In the genomic region with DNA sequence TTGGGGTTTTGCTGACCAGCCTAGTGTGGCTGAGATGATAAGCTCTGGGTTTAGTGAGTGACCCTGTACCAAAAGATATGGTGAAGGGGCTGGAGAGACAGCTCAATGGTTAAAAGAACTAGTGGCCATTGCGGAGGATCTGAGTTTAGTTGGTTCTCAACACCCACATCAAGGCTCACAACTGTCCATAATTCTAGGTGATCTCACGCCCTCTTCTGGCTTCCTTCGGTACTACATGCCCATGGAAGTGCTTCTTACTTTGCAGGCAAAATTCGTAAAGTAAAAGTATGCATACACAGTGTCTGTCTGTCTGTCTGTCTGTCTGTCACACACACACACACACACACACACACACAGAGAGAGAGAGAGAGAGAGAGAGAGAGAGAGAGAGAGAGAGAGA, we compare ENCODE assay signal across 10 mouse cellular contexts. TPM values are rescaled to one million over a fixed set of nuclear protein-coding genes. Genes with fewer than 3 reads are reported as not detected.
DNase-seq lines count a peak whose midpoint lies in the region; ATAC-seq and TF ChIP-seq lines count a peak whose summit lies in the region.
"Had no signal": no experiment of that assay in that cellular context is flagged by ENCODE, and none has a peak within 500 bp of the region (broad histone marks: within the 10 kb centered on the region; RNA-seq: fewer than 3 reads in every experiment).

No protein-coding gene starts in this region.

- no peak overlapping the region for H3K27ac ChIP-seq in intestine, postnatal 0 days (ENCODE audit: low read depth, low read length)
- H3K27ac ChIP-seq in intestine, embryonic 15.5 days = no peak overlapping the region
- no peak overlapping the region for H3K27ac ChIP-seq in midbrain, postnatal 0 days (ENCODE audit: low read depth, low read length)
- H3K27ac ChIP-seq: embryonic facial prominence, embryonic 13.5 days had no signal

- peak; percentile 77 for TF ChIP-seq CTCF in intestine, postnatal 0 days (IDR thresholded peaks at IDR 0.05; ENCODE audit: low read depth)
- peak; percentile 67 for TF ChIP-seq CTCF in midbrain, postnatal 0 days (IDR thresholded peaks at IDR 0.05)

- no peaks in the 10 kb centered on the region; the same call in 1 of the 2 replicates for H3K36me3 ChIP-seq in intestine, postnatal 0 days (ENCODE audit: control insufficient read depth, insufficient read depth)
- H3K36me3 ChIP-seq in intestine, embryonic 15.5 days = no peaks in the 10 kb centered on the region
- no peaks in the 10 kb centered on the region for H3K36me3 ChIP-seq in midbrain, postnatal 0 days (ENCODE audit: insufficient read depth, low read length)
- H3K36me3 ChIP-seq: embryonic facial prominence, embryonic 13.5 days had no signal

- H3K4me2 ChIP-seq in intestine, postnatal 0 days (replicated peaks; ENCODE audit: low read depth) = no peak overlapping the region
- no peak overlapping the region for H3K4me2 ChIP-seq in intestine, embryonic 15.5 days (replicated peaks)
- no peak overlapping the region for H3K4me2 ChIP-seq in midbrain, postnatal 0 days (ENCODE audit: low read depth, low read length, poor library complexity, severe bottlenecking)
- H3K4me2 ChIP-seq: embryonic facial prominence, embryonic 13.5 days had no signal

- no peak overlapping the region for H3K4me3 ChIP-seq in intestine, postnatal 0 days (ENCODE audit: low read depth, low read length)
- no peak overlapping the region for H3K4me3 ChIP-seq in intestine, embryonic 15.5 days (replicated peaks)
- no peak overlapping the region for H3K4me3 ChIP-seq in midbrain, postnatal 0 days (ENCODE audit: low read depth, low read length)
- H3K4me3 ChIP-seq: embryonic facial prominence, embryonic 13.5 days had no signal

- no peak overlapping the region for H3K9ac ChIP-seq in intestine, postnatal 0 days (ENCODE audit: low read depth, low read length)
- H3K9ac ChIP-seq in intestine, embryonic 15.5 days = no peak overlapping the region
- H3K9ac ChIP-seq in midbrain, postnatal 0 days (replicated peaks; ENCODE audit: low read length, poor library complexity, severe bottlenecking) = no peak overlapping the region
- H3K9ac ChIP-seq: embryonic facial prominence, embryonic 13.5 days had no signal

- no peaks in the 10 kb centered on the region for H3K27me3 ChIP-seq in intestine, postnatal 0 days (replicated peaks; ENCODE audit: control insufficient read depth, insufficient read depth, low read length)
- H3K27me3 ChIP-seq in intestine, embryonic 15.5 days (replicated peaks) = no peaks in the 10 kb centered on the region
- no peaks in the 10 kb centered on the region for H3K27me3 ChIP-seq in midbrain, postnatal 0 days (ENCODE audit: insufficient read depth, low read length)
- H3K27me3 ChIP-seq: embryonic facial prominence, embryonic 13.5 days had no signal

- peak; percentile 66 for DNase-seq in ES-CJ7 (ENCODE audit: low read depth, low spot score)
- DNase-seq in adrenal gland, postnatal 25 days = peak; percentile 59
- peak; percentile 63 to 67 for DNase-seq in gastrocnemius, adult 8-10 months (ENCODE audit: low spot score in 2 of 2)
- DNase-seq in layer of hippocampus, adult 9-11 months = peak; percentile 16
- peak; percentile 46 for DNase-seq in midbrain, postnatal 0 days (ENCODE audit: low spot score)
- DNase-seq in urinary bladder, postnatal 36 days (ENCODE audit: low spot score in 2 of 2) = peak; percentile 64 to 71

- ATAC-seq in intestine, postnatal 0 days = no peak
- ATAC-seq in intestine, embryonic 15.5 days = no peak
- no peak for ATAC-seq in midbrain, postnatal 0 days (ENCODE audit: low FRiP score)

- 51% methylated on average over 4 of the region's 4 CpGs for WGBS in intestine, postnatal 0 days
- WGBS in intestine, embryonic 15.5 days = 41% methylated on average over 4 of the region's 4 CpGs
- 36% methylated on average over 4 of the region's 4 CpGs for WGBS in midbrain, postnatal 0 days

- H3K4me1 ChIP-seq in intestine, postnatal 0 days (replicated peaks; ENCODE audit: control insufficient read depth, insufficient read depth, low read length) = no peaks in the 10 kb centered on the region
- H3K4me1 ChIP-seq in intestine, embryonic 15.5 days (replicated peaks) = peaks cover 12% of the 10 kb centered on the region
- H3K4me1 ChIP-seq in midbrain, postnatal 0 days (ENCODE audit: insufficient read depth, low read length) = no peaks in the 10 kb centered on the region

- no peaks in the 10 kb centered on the region for H3K9me3 ChIP-seq in intestine, postnatal 0 days (ENCODE audit: control insufficient read depth)
- no peaks in the 10 kb centered on the region for H3K9me3 ChIP-seq in intestine, embryonic 15.5 days
- H3K9me3 ChIP-seq in midbrain, postnatal 0 days (ENCODE audit: low read length) = no peaks in the 10 kb centered on the region
- H3K9me3 ChIP-seq: embryonic facial prominence, embryonic 13.5 days had no signal

RNA-seq across cellular contexts. Expression of a gene that starts 23.4 kb away (rescaled TPM):
- polyA plus RNA-seq in intestine, postnatal 0 days (2015; fragmentation: Nextera tagmentation; extraction: Ambion mirVana) = not detected in 2 replicates
- polyA plus RNA-seq in intestine, embryonic 15.5 days (2015; fragmentation: Nextera tagmentation; extraction: Ambion mirVana) = not detected in 2 replicates
- not detected in 2 replicates for total RNA-seq in adrenal gland, postnatal 25 days (2021)
- not detected for total RNA-seq in gastrocnemius, adult 8-10 months (2022)
- not detected in 2 replicates for total RNA-seq in midbrain, postnatal 0 days (2014; rRNA removed)
- not detected in 2 replicates for polyA plus RNA-seq in midbrain, postnatal 0 days (2015; fragmentation: Nextera tagmentation; extraction: Ambion mirVana)
- polyA plus RNA-seq: embryonic facial prominence, embryonic 13.5 days; liver, embryonic 16.5 days had no signal

RNA-seq across cellular contexts. Expression of a gene that starts 45.8 kb away (rescaled TPM):
- 6.1 and 8.0 TPM in 2 replicates for polyA plus RNA-seq in intestine, postnatal 0 days (2015; fragmentation: Nextera tagmentation; extraction: Ambion mirVana)
- 15.7 and 16.9 TPM in 2 replicates for polyA plus RNA-seq in intestine, embryonic 15.5 days (2015; fragmentation: Nextera tagmentation; extraction: Ambion mirVana)
- 16.6 and 18.5 TPM in 2 replicates for total RNA-seq in adrenal gland, postnatal 25 days (2021)
- 1 to 10 TPM; 2.2 to 3.8 (median 2.9) TPM for total RNA-seq in gastrocnemius, adult 8-10 months (2022)
- 3.0 and 3.8 TPM in 2 replicates for total RNA-seq in midbrain, postnatal 0 days (2014; rRNA removed)
- 2.1 and 2.2 TPM in 2 replicates for polyA plus RNA-seq in midbrain, postnatal 0 days (2015; fragmentation: Nextera tagmentation; extraction: Ambion mirVana)

Comparison
In these comparisons a context has a peak if more than half of its experiments do, and no peak if none do; other contexts are left out.
1. DNase-seq: peak in every context shown above with its lines; median percentile 68 in urinary bladder, postnatal 36 days; 66 in ES-CJ7; 65 in gastrocnemius, adult 8-10 months; 59 in adrenal gland, postnatal 25 days; 46 in midbrain, postnatal 0 days; 16 in layer of hippocampus, adult 9-11 months.